Mouse (Mus musculus) left cerebral cortex, postnatal 4 days (tissue): ENCODE measurements around the gene Ncoa3. TPM values are rescaled to one million over a fixed set of nuclear protein-coding genes. Genes with fewer than 3 reads are reported as not detected.

Experiments used
- DNase-seq: peaks from one replicate; pipeline ENCODE4 v3.0.0-alpha.2; 2022
- intact Hi-C: fragments of 180-260 bp; cut with DNase I; formaldehyde crosslinking; loops from one replicate; pipeline ENCODE4 v1.15.1; 2025
- total RNA-seq, 2 experiments: library from RNA; stranded (reverse); gene quantifications; 2 replicates each; pipeline ENCODE4 v1.2.3; 2021

Ncoa3 gene
- total RNA-seq, 2 experiments from 2014 or later, result 36.0 to 41.3 TPM

DNA sequence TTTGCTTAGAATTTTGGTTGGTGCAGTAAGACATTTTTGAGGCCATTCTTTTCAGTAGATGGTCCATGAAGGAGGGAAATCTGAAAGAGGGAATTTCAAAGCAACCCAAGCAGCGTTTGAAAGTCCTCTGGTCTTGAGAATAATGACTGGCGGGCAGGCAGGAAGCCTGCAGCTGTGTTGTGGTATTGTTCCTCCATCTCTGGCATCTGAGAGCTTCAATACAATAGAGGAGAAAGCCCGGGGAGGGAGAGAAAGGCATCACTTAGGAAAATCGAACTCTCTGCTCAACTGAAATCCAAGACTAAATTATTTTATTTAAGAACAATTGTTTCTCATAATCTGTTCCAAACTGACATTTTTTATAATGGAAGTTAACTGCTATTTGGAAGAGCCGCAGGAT is 8.3 kb downstream of the Ncoa3 start:
- DNase-seq, result no peak
- intact Hi-C loops, result no loop called here

DNA sequence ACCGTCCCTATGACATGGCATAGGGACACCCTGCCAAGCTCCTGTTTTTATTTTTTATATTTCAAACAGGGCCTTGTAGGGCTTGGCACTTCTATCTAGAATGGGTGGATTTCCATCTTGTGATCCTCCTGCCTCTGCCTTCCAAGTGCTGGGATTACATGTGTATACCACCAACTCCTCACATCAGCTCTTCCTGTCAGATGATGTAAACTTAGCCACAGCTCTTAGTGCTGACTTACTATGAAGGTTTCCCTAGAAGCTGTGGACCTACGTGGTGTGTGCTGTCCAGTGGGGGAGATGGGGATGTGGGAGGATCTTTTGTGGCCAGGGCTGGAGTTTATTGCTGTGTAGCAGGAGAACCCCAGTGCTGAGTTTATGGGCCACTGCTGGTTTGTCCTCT is 8.9 kb downstream of the Ncoa3 start:
- no peak for DNase-seq
- intact Hi-C loops, result no loop called here

DNA sequence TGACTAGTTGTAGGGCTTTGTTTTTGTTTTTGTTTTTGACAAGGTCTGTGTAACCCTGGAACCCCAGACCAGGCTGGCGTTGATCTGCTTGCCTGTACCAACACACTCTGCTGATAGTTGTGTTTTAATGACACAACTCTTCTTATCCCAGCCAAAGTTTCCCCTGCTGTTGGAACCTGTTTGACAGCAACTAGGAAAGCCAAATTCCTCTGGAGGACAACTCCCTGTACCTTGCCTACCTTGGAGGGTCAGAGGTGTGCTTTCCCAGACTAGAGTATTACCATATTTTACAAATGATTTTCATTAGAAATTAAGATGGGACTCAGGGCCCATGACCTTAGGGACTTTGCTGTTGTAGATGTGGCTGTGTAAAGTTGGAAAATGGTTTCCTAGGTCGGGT is 9.3 kb downstream of the Ncoa3 start:
- intact Hi-C loops, result no loop called here
- DNase-seq, result no peak

DNA sequence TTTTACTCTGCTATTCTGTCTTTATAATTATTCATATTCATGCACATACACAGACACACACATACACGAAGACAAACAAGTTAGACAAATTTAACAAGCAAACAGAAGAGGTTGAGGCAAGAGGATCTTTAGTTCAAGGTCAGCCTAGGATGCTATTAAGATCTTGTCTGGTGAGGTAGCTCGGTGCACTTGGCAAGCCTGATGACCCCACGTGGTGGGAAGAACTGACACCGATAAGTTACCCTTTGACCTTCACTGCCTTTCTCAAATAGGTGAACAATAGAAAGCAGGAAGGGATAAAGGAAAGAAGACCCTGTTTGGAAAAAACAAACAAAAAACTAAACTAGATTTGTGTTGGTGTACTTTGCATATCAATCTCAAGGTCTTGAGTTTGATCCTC is 10.0 kb downstream of the Ncoa3 start:
- intact Hi-C loops, result no loop called here
- DNase-seq, result no peak

DNA sequence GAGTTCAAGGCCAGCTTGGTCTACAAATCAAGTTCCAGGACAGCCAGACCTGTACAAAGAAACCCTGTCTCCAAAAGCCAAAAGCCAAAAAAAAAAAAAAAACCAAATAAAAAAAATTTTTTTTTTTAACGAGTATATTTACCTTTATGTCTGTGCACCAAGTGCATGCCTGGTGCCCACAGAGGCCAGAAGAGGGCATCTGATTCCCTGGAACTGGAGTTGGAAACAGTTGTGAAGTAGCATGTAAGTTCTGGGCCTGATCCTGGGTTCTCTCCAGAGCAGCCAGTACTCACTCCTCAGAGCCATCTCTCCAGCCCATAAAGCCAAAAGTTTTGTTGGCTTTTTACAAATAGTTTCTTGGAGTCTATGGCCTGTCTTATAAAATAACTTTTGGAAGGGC is 10.6 kb downstream of the Ncoa3 start:
- no peak for DNase-seq
- intact Hi-C loops, result no loop called here

DNA sequence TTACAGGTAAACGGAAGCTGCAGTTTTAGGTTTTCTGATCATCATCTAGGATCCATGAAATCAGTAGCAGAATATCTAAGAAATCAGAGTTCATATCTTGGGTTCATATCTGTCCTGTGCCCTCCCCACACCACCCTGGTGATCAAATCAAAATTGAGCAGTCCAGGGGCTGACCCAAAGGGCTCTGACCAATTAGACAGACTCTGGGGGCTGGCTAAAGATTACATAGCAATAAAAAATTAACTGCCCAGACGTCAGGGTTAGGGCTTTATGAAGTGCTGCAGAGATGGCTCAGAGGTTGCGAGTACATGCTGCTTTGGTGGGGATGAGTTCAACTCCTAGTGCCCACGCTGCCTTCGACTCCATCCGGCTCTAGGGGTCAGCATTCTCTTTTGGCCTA is 14.6 kb downstream of the Ncoa3 start:
- no peak for DNase-seq
- intact Hi-C loops, result no loop called here

DNA sequence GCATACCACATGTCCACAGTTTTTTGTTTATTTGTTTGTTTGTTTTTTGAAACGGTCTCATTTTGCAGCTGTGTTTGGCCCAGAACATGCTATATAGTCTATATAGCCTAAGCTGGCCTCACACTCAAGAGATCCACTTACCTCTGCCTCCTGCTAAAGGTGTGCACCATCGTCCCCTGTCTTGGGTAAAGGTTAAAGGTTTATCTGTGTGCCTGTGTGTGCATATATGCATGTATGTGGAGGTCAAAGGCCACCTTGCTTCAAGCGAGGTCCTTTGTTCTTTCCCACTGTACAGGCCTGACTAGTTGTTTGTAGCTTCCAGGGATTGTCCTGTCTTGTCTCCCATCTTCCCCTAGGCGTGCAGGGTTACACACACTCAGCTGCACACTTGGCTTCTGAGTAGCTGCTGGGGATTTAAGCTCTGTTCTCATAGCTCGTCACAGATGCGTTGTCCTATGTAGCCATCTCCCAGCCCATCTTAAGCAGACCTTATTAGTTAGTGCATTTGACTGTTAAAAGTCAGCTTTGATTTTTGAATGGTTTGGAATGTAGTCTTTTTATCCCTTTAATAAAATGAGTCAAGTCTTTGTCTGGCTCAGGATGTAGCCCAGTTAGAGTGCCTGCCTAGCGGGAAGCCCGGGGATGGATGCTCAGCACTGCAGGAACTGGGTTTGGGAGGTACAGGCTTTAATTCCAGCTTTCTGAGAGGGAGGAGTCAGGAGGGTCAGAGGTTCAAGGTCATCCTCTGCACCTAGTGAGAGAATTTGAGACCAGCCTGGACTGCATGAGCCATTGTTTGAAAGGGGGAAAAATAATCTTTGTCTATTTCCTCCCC is 16.3 kb downstream of the Ncoa3 start:
- DNase-seq, result no peak
- intact Hi-C loops, result no loop called here

DNA sequence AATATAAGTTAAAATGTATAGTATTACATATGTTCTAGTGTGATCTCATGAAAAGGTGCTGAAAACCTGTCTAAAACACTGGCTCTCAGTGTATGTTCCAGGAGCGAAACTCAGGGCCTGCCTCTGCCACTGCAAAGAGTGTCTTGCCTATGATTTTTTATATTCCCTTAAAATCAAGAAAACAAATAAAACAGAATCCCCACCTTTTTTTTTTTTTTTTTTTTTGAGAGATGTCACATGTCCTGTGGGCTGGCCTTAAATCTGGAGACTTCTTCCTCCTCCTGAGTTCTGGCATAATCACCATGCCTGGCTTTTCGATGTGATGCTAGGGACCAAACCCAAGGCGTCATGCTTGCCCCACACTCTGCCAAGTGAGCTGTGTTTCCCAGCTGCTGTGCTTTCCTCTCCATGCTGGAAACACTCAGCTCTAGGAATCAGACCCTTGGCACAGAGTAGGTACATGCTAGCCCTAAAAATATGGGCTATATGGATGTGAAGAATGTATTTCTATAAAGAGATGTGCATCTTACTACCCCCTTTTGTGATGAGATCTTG is 17.0 kb downstream of the Ncoa3 start:
- intact Hi-C loops, result no loop called here
- peak; percentile 68 for DNase-seq

DNA sequence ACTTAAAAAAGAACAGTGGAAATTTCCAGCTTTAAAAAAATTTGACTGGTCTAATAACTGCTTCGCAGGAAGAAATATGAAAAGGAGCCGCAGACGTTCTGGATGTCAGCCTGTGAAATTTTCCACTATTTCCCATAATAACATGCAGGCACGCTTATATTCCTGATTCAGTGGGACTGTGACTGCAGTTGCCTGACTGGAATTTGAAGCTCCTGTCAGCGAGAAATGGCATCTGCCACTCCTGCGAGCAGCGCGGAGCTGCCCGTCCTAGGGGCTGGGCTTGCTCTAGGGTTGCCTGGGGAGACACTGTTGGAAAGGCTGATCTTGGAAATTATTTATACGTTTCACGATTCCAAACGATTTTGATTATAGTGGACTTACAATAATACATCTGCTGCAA is 17.9 kb downstream of the Ncoa3 start:
- intact Hi-C loops, result no loop called here
- no peak for DNase-seq

DNA sequence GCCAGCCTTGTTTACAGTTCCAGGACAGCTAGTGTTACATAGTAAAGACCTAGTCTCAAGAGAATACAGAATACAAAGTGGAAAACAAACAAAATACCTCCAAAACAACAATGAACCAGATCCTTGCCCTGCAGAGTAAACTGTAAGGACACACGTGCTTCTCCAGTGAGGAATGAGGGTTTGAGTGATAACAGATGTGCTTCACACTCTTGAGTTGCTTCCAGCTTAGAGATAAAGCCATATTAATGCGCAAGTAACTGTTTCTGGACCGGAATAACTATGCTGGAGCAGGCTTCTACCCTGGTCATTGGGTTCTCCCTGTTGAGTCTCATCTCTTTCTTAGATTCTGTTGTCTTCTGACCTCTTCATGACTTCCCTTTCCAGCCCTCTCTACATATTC is 19.0 kb downstream of the Ncoa3 start:
- no peak for DNase-seq
- intact Hi-C loops, result no loop called here

DNA sequence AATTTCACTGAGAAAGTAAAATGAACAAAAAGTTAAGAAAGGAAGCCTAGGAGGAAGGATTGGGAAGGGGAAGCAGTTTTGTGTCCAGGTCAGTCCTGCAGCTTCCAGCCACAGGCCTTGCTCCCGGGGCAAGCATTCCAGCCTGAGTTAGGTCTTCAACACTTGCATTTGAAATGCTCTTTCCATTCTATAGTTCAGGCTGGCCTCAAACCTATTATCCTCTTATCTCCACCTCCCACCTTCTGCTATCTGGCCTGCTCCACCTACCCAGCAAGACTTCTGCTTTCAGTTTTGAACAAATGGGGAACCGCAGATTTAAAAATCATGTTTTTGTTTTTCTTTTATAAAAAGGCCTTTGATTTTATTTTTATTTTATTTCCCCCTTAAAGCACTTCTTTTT is 19.7 kb downstream of the Ncoa3 start:
- no peak for DNase-seq
- intact Hi-C loops, result no loop called here

DNA sequence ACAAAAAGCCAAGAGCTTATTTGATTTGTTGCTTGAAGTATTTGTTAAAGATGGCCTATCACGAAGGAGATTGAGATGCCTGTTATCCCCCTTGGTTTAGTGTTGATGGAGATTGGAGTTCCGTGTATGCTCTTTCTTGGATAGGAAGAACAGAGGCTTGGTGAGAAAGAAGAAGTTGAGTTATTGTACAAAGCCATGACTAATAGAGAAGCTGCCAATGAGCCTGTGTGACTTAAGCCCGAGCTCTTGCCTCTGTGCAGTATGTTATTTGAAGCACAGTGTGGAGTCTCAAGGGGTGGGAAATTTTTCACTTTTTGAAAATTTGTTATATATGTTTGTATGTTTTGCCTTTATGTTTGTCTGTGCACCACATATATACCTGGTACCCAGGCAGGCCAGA is 26.3 kb downstream of the Ncoa3 start:
- intact Hi-C loops, result no loop called here

DNA sequence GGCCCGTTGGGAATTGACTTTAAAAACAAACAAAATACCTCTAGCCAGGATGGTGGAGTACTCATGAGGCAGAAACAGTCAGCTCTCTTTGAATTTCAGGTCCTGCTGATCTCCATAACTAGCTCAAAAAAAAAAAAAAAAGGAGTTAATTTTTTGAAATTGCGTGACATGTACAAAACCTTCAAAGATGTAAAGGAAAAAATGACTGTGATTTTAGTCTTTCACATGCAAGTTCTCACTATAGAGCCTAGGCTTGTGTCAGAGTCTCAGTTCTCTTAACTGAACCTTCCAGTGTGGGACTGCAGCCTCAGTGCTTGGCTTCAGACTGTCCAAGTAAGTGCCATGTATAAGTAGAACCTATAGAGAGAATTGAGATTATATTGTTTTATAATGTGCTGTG is 27.6 kb downstream of the Ncoa3 start:
- no peak for DNase-seq
- intact Hi-C loops, result no loop called here

More for the DNA sequence above, 26.3 kb downstream of the Ncoa3 start:
- DNase-seq, result no peak

DNA sequence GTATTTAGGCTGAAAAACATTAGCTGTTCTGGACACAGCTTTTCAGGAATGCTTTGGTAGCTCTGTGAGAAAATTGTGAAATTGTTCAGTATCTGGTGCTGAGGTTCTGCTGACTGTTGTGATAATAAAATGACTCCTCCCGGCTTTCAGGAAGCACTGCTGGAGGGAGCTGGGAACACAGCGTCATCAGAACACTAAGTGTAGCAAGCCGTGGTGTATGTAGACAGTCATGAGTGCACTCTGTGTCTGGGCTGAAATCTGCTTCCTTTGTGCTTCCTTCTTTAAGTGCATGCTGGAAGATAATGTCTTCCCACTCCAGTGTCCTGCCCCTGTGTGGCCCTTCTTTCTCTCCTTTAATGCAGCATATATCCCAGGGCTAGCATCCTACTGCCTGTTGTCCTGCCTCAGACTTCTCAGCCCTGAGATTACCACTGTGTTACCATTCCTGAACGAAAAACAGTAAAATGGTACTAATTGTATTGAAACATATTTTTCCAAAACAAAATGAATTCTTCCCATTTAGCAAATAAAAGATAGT is 28.7 kb downstream of the Ncoa3 start:
- DNase-seq, result no peak
- intact Hi-C loops, result no loop called here

DNA sequence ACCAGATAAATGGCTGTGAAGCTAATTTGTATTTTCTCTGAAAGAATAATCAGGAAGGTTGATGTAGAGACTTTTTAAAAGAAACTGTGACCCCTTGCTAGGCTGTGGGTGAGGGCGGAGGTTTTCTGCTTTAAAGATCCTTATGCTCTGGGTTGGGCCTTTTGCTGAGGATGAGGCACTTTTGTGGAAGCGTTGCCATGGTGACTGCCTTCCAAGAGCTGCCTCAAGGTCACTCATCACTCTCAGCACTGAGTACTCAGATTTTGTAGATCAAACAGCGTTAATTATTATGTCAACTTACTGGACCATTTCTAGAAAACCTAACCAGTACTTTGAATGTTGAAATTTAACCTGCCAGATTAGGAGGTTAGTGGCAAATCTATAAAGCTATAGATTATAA is 29.2 kb downstream of the Ncoa3 start:
- peak; percentile 56 for DNase-seq
- intact Hi-C loops, result no loop called here

DNA sequence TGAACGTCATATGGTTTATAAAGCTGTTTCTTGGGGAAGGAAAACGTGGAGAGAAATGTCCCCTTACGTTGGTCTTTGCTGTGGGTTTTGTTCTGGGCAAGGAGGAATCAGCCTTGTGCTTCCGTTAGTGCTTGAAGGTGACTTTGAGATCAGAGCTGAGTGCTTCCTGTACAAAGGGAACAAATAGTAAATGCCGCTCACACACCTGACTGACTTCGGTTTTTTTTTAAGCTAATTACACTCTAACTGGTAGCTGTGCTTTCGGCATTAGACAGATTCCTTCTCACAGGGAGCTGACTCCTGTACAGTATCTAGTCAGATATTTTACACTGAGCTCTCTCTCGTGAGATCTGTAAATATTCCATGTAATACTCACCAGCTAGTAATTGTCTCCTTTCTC is 29.9 kb downstream of the Ncoa3 start:
- DNase-seq, result no peak
- intact Hi-C loops, result no loop called here

DNA sequence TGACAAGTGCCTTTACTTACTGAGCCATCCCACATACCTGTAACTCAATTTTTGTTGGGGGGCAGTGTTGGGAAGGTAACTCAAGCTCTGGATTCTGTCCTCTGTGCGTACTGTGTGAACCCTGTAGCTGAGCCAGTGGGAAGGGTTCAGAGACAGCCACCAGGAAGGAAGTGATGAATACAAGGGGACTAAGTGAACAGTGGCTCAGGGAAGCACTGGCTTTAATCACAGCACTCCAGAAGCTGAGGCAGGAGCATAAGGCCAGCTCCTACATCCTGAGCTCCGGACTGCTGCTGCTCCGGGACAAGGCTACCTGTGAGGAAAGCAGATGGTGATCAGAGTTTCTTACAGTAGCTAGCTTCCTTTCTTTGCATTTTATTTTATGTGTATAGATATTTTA is 31.6 kb downstream of the Ncoa3 start:
- DNase-seq, result no peak
- intact Hi-C loops, result no loop called here

DNA sequence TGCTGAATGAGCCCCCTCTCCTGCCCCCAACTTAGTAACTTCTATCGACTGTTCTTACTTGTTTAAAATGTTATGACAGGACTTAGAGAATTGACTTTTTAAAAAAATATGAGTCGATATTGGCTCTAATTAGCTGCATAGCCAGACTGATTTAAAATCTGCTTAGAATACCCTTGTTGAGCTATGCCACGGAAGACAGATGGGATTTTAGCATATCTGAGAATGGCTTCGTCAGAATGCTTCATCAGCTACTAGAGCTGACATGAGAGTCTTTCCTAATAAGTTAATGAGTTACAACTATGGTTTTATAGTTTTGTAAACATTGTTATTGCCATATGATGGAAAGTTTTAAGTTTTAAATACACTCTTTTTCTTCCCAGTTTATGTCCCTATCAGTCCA is 32.2 kb downstream of the Ncoa3 start:
- no peak for DNase-seq
- intact Hi-C loops, result no loop called here

DNA sequence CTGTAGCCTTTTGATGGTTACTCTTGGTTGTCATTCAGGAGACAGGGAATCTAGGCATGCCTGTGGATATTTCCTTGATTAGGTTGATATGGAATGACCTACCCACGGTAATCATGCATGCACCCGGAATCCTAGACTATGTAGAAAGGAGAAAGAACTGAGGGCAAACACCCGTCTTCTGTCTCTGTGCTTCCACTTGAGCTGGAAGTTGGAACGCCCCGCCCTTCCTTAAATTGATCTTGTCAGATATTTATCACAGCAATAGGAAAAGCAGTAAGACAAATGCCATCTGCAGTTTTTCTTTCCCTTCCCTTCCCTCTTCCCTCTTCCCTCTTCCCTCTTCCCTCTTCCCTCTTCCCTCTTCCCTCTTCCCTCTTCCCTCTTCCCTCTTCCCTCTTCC is 33.5 kb downstream of the Ncoa3 start:
- intact Hi-C loops, result no loop called here
- no peak for DNase-seq

DNA sequence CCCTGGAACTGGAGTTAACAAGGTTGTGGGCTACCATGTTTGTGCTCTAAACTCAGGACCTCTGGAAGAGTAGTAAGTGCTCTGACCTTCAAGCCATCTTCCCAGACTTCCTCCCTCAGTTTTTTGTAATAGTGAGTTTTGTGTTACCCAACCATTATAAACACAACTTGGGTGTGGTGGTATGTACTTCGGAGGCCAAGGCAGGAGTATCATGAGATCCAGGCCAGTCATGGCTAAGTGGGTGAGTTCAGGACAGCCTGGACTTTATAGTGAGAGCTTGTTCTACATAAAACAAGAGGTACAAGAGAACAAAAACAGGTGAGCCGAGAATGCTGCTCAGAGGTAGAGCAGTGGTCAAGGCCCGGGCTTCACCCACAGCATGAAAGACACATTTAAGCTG is 35.4 kb downstream of the Ncoa3 start:
- intact Hi-C loops, result no loop called here
- DNase-seq, result no peak

DNA sequence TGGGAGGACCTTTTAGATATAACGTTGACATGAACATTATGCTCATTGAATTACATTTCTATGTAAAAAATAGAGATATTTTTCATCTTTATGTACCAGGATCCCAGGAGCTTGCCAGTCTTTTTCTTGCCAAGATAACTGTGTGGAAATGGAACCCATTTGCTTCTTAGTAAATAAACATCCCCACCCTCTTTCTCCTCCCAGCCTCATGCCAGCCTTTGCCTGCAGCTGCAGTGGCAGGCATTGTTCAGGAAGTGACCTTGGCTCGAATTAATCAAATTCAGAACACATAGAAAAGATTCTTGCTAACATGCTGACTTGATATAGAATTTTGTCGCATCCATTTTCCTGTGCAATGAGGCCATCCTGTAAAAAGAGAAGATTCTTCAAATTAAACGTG is 36.8 kb downstream of the Ncoa3 start:
- intact Hi-C loops, result no loop called here
- no peak for DNase-seq

DNA sequence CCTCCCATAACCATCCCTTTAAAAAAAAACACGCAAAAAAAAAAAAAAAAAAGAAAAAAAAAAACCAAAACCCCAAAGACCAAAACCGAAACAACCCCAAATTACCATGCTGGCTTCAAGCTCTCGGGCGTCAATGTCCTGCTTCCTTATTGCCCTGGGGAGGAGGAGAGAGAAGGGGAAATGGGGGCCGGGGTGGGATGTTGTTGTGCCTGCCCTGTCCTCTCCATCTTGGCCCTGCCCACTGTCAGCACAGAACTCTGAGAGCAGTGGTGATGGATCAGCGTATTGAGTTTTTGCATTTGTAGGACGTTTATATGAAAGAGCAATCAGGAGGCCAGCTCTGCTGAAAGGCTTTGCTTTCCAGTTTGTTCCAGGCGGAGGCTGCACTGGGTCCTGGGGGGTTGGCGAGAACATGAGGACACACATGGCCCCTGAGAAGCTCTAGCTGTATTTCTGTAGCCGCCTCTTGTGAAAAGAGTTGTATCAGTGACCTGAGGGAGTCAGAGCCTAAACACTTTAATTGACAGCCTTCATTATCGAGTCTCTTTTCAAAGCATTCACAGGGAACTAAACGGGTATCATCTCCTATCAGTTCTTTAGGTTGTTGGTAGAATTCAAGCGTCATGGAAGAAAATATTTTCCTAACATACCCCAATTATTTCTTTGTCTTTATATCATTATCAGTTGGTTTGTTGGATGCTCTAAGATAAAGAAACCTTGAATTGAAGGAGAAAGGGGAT is 38.0 kb downstream of the Ncoa3 start:
- no peak for DNase-seq
- intact Hi-C loops, result no loop called here
